Mouse (Mus musculus): ENCODE results near the gene Pard3.

Gene Pard3

GRCm38 (mm10) chr8:127063551-127064360 lies at the start of gene Pard3:
Pard3 (plus strand) TSS chr8:127063893.
- ChIA-PET POLR2A (interaction anchor here in 3 of 4 experiments (0.6 to 2.9 kb wide), 20 partner anchors 10 to 1020 kb away, joined by 3 to 9 read pairs (median 4); partner anchors contain the start of gene Rbm34 (in 1 of the 3)), CTCF (interaction anchor here in 3 of 4 experiments (0.7 to 1.8 kb wide), 6 partner anchors 9 to 150 kb away, joined by 3 to 6 read pairs (median 4); no protein-coding TSS in a partner anchor)

GRCm38 (mm10) chr8:127021830-127022229 lies 41.9 kb upstream of the Pard3 start:
- CTCF ChIA-PET = no interaction called here
- POLR2A ChIA-PET = interaction anchor here in 1 of 4 experiments (0.8 kb wide), 1 partner anchor 52 kb away, joined by 5 read pairs; no protein-coding TSS in a partner anchor

GRCm38 (mm10) chr8:127025256-127025717 lies 38.4 kb upstream of the Pard3 start:
- POLR2A ChIA-PET = interaction anchor here in 1 of 4 experiments (1.5 to 2.2 kb wide), 4 partner anchors 10 to 100 kb away, joined by 3 to 10 read pairs (median 4); no protein-coding TSS in a partner anchor
- CTCF ChIA-PET = no interaction called here

GRCm38 (mm10) chr8:127025775-127026174 lies 37.9 kb upstream of the Pard3 start:
- CTCF ChIA-PET = no interaction called here

GRCm38 (mm10) chr8:127031476-127031875 lies 32.2 kb upstream of the Pard3 start:
- ChIA-PET POLR2A (no interaction called here), CTCF (no interaction called here)

More at GRCm38 (mm10) chr8:127025775-127026174, 37.9 kb upstream of the Pard3 start:
- POLR2A ChIA-PET = interaction anchor here in 1 of 4 experiments (1.5 to 2.2 kb wide), 4 partner anchors 10 to 100 kb away, joined by 3 to 10 read pairs (median 4); no protein-coding TSS in a partner anchor

- ChIA-PET POLR2A (interaction anchor here in 2 of 4 experiments (1.1 to 2.2 kb wide), 3 partner anchors 11 to 24 kb away, joined by 3 to 7 read pairs (median 5); partner anchors contain the start of gene Pard3 (in 1 of the 2)), CTCF (no interaction called here)
Measured at GRCm38 (mm10) chr8:127038928-127039327, 24.8 kb upstream of the Pard3 start.

GRCm38 (mm10) chr8:127049996-127050395 lies 13.7 kb upstream of the Pard3 start:
- ChIA-PET POLR2A (interaction anchor here in 2 of 4 experiments (0.7 to 1.6 kb wide), 3 partner anchors 10 to 186 kb away, joined by 3 to 7 read pairs (median 7); partner anchors contain the start of gene Rbm34 (in 1 of the 2)), CTCF (interaction anchor here in 1 of 4 experiments (0.8 kb wide), 1 partner anchor 64 kb away, joined by 3 read pairs; no protein-coding TSS in a partner anchor)

GRCm38 (mm10) chr8:127052132-127052531 lies 11.6 kb upstream of the Pard3 start:
- CTCF ChIA-PET = no interaction called here

GRCm38 (mm10) chr8:127055081-127055480 lies 8.6 kb upstream of the Pard3 start:
- POLR2A ChIA-PET = interaction anchor here in 1 of 4 experiments (1.1 kb wide), 1 partner anchor 84 kb away, joined by 3 read pairs; the partner anchor contains the start of gene Rbm34
- CTCF ChIA-PET = interaction anchor here in 1 of 4 experiments (1.3 kb wide), 1 partner anchor 8 kb away, joined by 3 read pairs; the partner anchor contains the start of gene Pard3

More at GRCm38 (mm10) chr8:127052132-127052531, 11.6 kb upstream of the Pard3 start:
- POLR2A ChIA-PET = interaction anchor here in 2 of 4 experiments (0.6 to 2.1 kb wide), 4 partner anchors 11 to 81 kb away, joined by 3 to 6 read pairs (median 4); partner anchors contain the start of gene Pard3 (in 1 of the 2)

- ChIA-PET CTCF (interaction anchor here in 1 of 4 experiments (0.6 kb wide), 1 partner anchor 28 kb away, joined by 4 read pairs; no protein-coding TSS in a partner anchor), POLR2A (no interaction called here)
Measured at GRCm38 (mm10) chr8:127058759-127059158, 4.9 kb upstream of the Pard3 start.

GRCm38 (mm10) chr8:127059826-127060225 lies 3.9 kb upstream of the Pard3 start:
- CTCF ChIA-PET = no interaction called here

GRCm38 (mm10) chr8:127064361-127065112 lies 844 bp downstream of the Pard3 start:
- ChIA-PET CTCF (interaction anchor here in 1 of 4 experiments (1.8 kb wide), 1 partner anchor 75 kb away, joined by 6 read pairs; no protein-coding TSS in a partner anchor), POLR2A (interaction anchor here in 3 of 4 experiments (0.6 to 2.9 kb wide), 9 partner anchors 8 to 1021 kb away, joined by 3 to 9 read pairs (median 4); no protein-coding TSS in a partner anchor)

More at GRCm38 (mm10) chr8:127059826-127060225, 3.9 kb upstream of the Pard3 start:
- POLR2A ChIA-PET = no interaction called here

- POLR2A ChIA-PET = interaction anchor here in 2 of 4 experiments (0.9 to 2.9 kb wide), 6 partner anchors 8 to 75 kb away, joined by 3 to 9 read pairs (median 4); no protein-coding TSS in a partner anchor
- CTCF ChIA-PET = no interaction called here
Measured at GRCm38 (mm10) chr8:127065113-127065473, 1.4 kb downstream of the Pard3 start.

- ChIA-PET POLR2A (interaction anchor here in 1 of 4 experiments (0.9 to 2.9 kb wide), 3 partner anchors 12 to 74 kb away, joined by 3 to 7 read pairs (median 5); no protein-coding TSS in a partner anchor), CTCF (no interaction called here)
Measured at GRCm38 (mm10) chr8:127065791-127066190, 2.1 kb downstream of the Pard3 start.

GRCm38 (mm10) chr8:127066501-127066900 lies 2.8 kb downstream of the Pard3 start:
- CTCF ChIA-PET = no interaction called here
- POLR2A ChIA-PET = interaction anchor here in 2 of 4 experiments (0.9 to 2.9 kb wide), 7 partner anchors 9 to 73 kb away, joined by 3 to 7 read pairs (median 3); no protein-coding TSS in a partner anchor

- ChIA-PET CTCF (no interaction called here), POLR2A (interaction anchor here in 2 of 4 experiments (0.9 to 1.8 kb wide), 4 partner anchors 8 to 123 kb away, joined by 3 to 5 read pairs (median 4); partner anchors contain the start of gene Tomm20 (in 1 of the 2))
Measured at GRCm38 (mm10) chr8:127068719-127069118, 5.0 kb downstream of the Pard3 start.

- POLR2A ChIA-PET = interaction anchor here in 1 of 4 experiments (0.6 kb wide), 1 partner anchor 131 kb away, joined by 3 read pairs; no protein-coding TSS in a partner anchor
- CTCF ChIA-PET = no interaction called here
Measured at GRCm38 (mm10) chr8:127070225-127070624, 6.5 kb downstream of the Pard3 start.

- POLR2A ChIA-PET = interaction anchor here in 2 of 4 experiments (0.5 to 2.6 kb wide), 6 partner anchors 8 to 127 kb away, joined by 3 to 9 read pairs (median 5); partner anchors contain the start of genes Pard3 (in 1 of the 2) and Tomm20 (in 1 of the 2)
- CTCF ChIA-PET = interaction anchor here in 2 of 4 experiments (0.6 to 1.4 kb wide), 2 partner anchors 10 to 67 kb away, joined by 3 read pairs; partner anchors contain the start of gene Pard3 (in 1 of the 2)
Measured at GRCm38 (mm10) chr8:127073052-127073618, 9.4 kb downstream of the Pard3 start.
